Mouse (Mus musculus) small intestine, adult 2 months (tissue): ENCODE results near the gene Asap3. TPM values are rescaled to one million over a fixed set of nuclear protein-coding genes. Genes with fewer than 3 reads are reported as not detected.
A peak's percentile ranks its signal among the peaks of the same experiment; 100 is the strongest.

Source experiments
- H3K27ac ChIP-seq: fragments of 200-500 bp; 2 replicates; pipeline ENCODE4 v1.5.1; 2012; ENCODE audit warnings: low read depth, low read length, control low read depth, inconsistent platforms; ENCODE audit not compliant: insufficient read depth
- H3K27me3 ChIP-seq: fragments of 200-500 bp; 2 replicates; pipeline ENCODE4 v1.6.1; 2012; ENCODE audit warnings: mild to moderate bottlenecking, moderate library complexity, low read length, inconsistent platforms; ENCODE audit not compliant: control insufficient read depth, insufficient read depth
- H3K36me3 ChIP-seq: fragments of 200-500 bp; 2 replicates; pipeline ENCODE4 v1.6.1; 2012; ENCODE audit warnings: mild to moderate bottlenecking, low read length, control low read depth, inconsistent platforms; ENCODE audit not compliant: control insufficient read depth, insufficient read depth
- H3K4me1 ChIP-seq: fragments of 200-500 bp; 2 replicates; pipeline ENCODE4 v1.6.1; 2012; ENCODE audit warnings: low read length, inconsistent platforms, mixed read lengths; ENCODE audit not compliant: control insufficient read depth, insufficient read depth, insufficient read length
- H3K4me3 ChIP-seq: fragments of 200-500 bp; 2 replicates; pipeline ENCODE4 v1.5.1; 2012; ENCODE audit warnings: low read depth, mild to moderate bottlenecking, control low read depth, inconsistent platforms, low read length, moderate library complexity
- CTCF ChIP-seq: fragments of 200-500 bp; IDR thresholded peaks from 2 replicates; pipeline ENCODE4 v1.5.1; 2012; ENCODE audit warnings: low read depth, mild to moderate bottlenecking, control low read depth, inconsistent platforms, low read length, moderate library complexity, mixed read lengths; ENCODE audit not compliant: insufficient replicate concordance, insufficient read length; ENCODE audit errors: extremely low read depth
- POLR2A ChIP-seq: fragments of 200-500 bp; IDR thresholded peaks from 2 replicates; pipeline ENCODE4 v1.6.1; 2012; ENCODE audit warnings: low read depth, mild to moderate bottlenecking, control low read depth, inconsistent platforms, low read length, moderate library complexity
- WGBS: fragments of 180-500 bp; shearing (Covaris S2); methylation state at CpG from one replicate; pipeline ENCODE4 v1.1.7; 2018; 5-methylcytosine and 5-hydroxymethylcytosine counted together
- polyA plus RNA-seq: library from polyadenylated mRNA; depleted of rRNA; stranded (reverse); fragments of >200 nt; gene quantifications from 2 replicates; pipeline ENCODE4 v1.2.3, GENCODE M21; 2012

Asap3 gene
- polyA plus RNA-seq, 1 experiment: 1.3 TPM

DNA sequence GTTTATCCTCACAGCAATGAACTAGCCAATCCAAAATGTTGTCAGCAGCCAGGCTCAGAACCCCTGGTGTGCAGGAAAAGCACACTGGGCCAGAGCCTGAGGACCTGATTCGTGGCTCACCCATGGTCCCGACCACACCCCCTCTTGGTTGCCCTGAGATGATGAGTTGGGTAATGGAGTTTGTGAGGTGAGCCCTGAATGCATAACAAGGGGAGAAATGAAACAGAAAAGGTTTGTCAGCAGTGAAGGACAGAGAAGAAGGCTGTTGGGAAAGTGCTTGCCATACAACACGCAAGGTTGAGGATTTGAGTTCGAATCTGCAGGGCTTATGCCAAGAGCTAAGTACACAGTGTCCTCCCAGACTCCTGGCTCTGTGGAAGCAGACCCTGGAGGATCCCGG lies 39.5 kb downstream of the Asap3 start:
- no peak for TF ChIP-seq CTCF
- no peak for TF ChIP-seq POLR2A
- WGBS: 71% methylated on average over 5 of the region's 5 CpGs
- Histone ChIP-seq H3K27me3 (no peaks in the 10 kb centered on the region), H3K36me3 (no peaks in the 10 kb centered on the region), H3K27ac (no peak overlapping the region), H3K4me3 (no peak overlapping the region), H3K4me1 (peaks cover 14% of the 10 kb centered on the region)

DNA sequence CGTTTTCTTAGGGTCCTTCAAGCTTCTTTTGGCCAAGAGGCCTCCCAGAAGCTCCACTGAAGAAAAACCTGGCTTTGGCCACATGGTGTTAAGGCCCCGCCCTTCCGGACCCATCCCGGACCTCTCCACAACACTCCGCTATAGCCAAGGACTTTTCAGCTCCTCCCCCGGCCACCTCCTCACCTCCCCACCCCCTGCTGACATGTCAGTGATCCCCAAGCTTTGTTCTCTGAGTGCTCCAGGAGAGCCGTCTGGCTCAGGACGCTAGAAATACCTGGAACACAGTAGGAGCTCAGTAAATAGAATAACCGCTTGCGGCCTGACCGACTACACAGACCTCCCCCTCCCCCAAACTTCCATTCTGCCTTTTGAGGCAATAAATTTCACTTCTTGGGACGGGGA lies 40.4 kb downstream of the Asap3 start:
- Histone ChIP-seq H3K27ac (no peak overlapping the region), H3K27me3 (no peaks in the 10 kb centered on the region), H3K36me3 (no peaks in the 10 kb centered on the region), H3K4me1 (peaks cover 14% of the 10 kb centered on the region), H3K4me3 (no peak overlapping the region)
- no peak for TF ChIP-seq CTCF
- no peak for TF ChIP-seq POLR2A
- 46% methylated on average over 12 of the region's 12 CpGs for WGBS

DNA sequence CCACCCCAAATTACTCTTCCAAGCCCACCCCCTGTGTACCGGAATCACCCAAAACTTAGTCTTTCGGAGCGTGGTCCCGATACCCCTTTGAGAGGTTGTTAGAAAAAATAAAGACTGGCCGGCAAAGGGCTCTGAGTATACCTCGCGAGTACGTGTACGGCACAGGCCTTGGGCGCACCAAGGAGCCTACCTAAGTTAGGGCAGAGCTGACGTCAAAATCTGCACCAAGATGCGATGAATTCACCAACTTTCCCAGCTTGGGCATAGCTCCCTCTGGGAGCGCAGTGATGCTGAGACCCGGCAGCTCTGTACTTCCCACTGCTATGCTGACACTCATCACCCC lies 41.2 kb downstream of the Asap3 start:
- peak overlapping the region; percentile 70 for H3K4me3 ChIP-seq
- no peak overlapping the region for H3K27ac ChIP-seq
- H3K4me1 ChIP-seq: peaks cover 14% of the 10 kb centered on the region
- 39% methylated on average over 14 of the region's 14 CpGs for WGBS
- H3K27me3 ChIP-seq: no peaks in the 10 kb centered on the region
- no peak for TF ChIP-seq CTCF
- no peak for TF ChIP-seq POLR2A
- no peaks in the 10 kb centered on the region for H3K36me3 ChIP-seq

DNA sequence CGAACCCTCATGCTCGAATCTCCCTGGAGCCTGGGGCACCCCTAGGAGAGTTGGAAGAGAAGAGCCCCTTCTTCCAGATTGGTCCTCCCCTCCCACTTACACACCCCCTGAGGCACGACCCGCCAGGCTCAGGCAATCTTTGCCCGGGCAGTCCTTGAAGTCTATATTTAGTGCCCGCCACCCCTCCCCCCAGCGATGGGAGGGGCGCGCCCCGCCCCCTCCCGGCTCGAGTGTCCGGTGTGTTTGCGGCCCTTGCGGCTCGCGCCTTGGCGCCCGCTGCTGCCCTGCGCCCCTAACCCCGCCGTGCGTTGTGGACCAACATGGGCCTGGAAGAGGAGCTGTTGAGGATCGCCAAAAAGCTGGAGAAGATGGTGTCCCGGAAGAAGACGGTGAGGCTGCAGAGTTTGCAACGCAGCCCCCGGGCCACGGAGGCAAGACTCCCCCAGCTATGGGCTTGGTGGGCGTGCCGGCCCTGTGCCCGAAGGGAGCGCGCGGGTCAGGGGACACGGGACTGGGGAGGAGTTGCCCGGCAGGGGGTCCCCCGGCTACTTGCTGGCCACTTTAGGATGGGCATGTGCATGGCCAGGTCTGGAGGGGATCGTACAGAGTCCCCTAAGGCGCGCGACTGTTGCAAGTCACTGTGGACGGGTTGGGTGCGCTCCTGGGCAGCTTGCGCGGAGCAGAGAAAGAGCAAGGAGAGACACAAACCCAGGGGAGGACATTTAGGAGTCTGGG lies 41.7 kb downstream of the Asap3 start, which contains the start of gene Tcea3:
TSS of gene Tcea3 (plus strand) at position 1 of the 735 bp plus-strand sequence.
- TF ChIP-seq CTCF (no peak), POLR2A (peak; percentile 35; the same call in 1 of the 2 replicates)
- Histone ChIP-seq H3K27me3 (no peaks in the 10 kb centered on the region), H3K27ac (peak within 1 kb of the TSS; percentile 46), H3K4me3 (peak within 1 kb of the TSS; percentile 70), H3K36me3 (no peaks in the 10 kb centered on the region), H3K4me1 (peaks cover 14% of the 10 kb centered on the region)
- WGBS: under 1% methylated on average over 46 of the region's 46 CpGs

DNA sequence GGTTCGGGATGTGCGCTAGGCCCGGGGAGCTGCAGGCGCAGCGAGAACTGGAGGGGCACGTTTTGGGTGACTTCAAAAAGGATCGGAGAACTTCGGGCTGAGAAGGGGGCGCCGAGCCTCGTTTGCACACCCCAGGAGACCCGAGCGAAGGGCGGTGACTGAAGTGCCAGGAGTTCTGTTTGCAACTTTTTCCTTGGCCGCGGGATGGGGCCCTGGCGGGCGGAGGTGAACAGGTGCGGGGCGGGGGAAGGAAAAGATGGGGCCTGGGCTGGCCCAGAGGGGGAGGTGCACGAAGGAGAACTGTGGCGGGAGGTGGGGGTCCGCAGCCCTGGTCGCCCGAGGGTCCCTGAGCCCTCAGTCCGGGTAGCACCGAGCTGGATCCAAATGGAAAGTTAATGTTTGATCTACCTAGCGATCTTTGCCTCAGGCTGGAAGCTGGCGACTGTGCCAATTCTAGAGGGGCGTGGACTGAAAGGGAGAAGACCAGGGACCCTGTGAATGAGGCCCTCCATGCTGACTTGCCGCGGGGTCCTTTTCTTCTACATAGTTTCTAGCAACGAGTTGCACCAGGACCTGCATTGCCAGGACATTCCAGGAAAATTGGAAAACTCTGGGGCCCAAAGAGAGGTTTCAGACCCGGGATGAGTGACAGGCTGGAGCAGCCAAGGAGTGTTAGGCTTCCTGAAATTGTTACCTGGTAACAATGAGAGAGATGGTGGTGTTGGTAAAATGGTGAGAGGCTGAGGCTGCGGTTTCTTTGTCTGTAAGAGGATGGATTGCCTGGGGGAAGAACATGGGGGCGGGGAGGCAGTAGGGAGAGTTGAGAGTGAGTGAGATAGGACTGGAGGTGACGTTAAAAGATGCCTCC lies 42.5 kb downstream of the Asap3 start:
- Histone ChIP-seq H3K36me3 (no peaks in the 10 kb centered on the region), H3K4me1 (peaks cover 14% of the 10 kb centered on the region), H3K27me3 (no peaks in the 10 kb centered on the region), H3K4me3 (peak overlapping the region; percentile 70), H3K27ac (peak overlapping the region; percentile 66)
- TF ChIP-seq CTCF (no peak), POLR2A (no peak)
- 1% methylated on average over 37 of the region's 37 CpGs for WGBS

DNA sequence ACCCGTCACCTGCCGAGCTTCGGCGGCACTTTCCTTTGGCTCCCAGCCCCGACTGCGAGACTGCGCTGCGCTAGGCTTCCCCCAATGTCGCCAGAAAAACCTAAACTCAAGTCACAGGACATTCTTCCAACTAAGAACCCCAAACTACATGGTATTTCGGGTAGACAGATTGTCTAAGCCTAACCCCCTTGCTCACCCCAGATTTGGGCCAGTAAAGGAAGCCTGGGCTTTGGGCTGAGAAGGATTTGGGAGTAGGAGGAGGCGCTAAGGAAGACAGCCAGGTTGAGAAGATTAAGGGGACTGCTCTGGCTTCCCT lies 43.1 kb downstream of the Asap3 start:
- WGBS: 10% methylated on average over 11 of the region's 11 CpGs
- peak overlapping the region; percentile 70 for H3K4me3 ChIP-seq
- peak overlapping the region; percentile 66 for H3K27ac ChIP-seq
- no peaks in the 10 kb centered on the region for H3K27me3 ChIP-seq
- peaks cover 17% of the 10 kb centered on the region for H3K4me1 ChIP-seq
- no peaks in the 10 kb centered on the region for H3K36me3 ChIP-seq
- TF ChIP-seq POLR2A: no peak

DNA sequence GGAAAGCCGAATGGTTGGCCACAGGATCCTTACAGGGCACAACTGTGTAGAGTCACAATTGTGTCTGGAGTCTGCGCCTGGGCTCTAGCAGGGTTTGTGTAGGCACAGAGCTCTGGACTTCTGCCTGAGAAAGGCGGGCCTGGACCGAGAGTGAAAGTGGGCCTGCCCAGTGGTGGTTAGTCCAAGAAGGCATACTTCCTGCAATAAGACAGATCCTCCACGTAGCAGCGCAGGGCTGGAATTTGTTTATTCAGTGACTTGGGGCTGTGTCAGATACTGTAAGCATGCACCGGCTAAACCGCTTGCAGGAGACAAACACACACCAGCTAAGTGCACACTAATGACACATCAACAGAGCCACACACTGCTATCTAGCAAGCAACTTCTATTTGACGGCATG lies 43.6 kb downstream of the Asap3 start:
- Histone ChIP-seq H3K36me3 (no peaks in the 10 kb centered on the region), H3K4me3 (peak overlapping the region; percentile 7; the same call in 1 of the 2 replicates), H3K27ac (peak overlapping the region; percentile 66), H3K4me1 (peaks cover 19% of the 10 kb centered on the region), H3K27me3 (no peaks in the 10 kb centered on the region)
- TF ChIP-seq CTCF (no peak), POLR2A (peak; percentile 36; the same call in 1 of the 2 replicates)
- 6% methylated on average over 9 of the region's 9 CpGs for WGBS
